Mouse (Mus musculus): ENCODE measurements around the gene Vwc2. TPM values are rescaled to one million over a fixed set of nuclear protein-coding genes. Genes with fewer than 3 reads are reported as not detected.
A peak's percentile ranks its signal among the peaks of the same experiment; 100 is the strongest.

Vwc2 gene
- total RNA-seq, 1 experiment from 2014 or later = 0.05 TPM

DNA sequence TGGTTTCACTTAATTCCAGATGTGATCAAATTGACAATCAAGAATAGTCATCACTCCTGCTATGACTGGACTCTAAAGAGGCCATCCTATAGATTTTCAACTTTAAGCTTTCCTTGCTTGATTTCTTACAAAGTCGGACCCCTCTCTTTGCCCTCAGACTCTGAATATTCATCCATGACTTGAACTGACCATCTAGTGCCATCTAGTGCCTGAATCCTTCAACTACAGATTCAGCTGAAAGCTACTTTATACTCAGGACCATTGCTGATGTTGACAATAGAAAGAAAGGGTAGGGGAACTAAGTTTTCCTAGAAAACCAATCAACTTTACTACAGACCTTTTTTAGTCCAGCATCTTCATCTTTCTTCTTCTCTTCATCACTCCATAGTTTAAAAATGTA, 109.1 kb downstream of the Vwc2 start:
- ATAC-seq (replicated peaks; ENCODE audit: low read depth, poor library complexity, severe bottlenecking) = peak; percentile 80; the same call in 1 of the 2 replicates

DNA sequence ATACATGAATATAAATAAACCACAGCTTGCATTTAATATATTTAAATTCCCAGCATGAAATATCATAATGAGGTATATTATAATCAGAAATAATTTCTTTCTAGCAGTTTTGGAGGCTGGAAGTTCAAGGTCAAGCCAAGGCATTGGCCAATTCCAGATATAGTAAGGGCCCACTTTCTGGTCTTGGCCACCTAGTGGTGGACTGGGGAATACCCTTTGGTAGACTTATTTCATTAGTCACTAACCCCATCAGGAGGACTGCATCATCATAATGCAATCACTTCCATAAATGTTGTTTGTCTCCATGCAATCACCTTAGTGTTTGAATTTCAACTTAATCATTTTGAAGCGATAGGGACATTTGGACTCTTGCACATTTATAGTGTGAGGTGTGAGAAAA, 125.3 kb downstream of the Vwc2 start:
- peak; percentile 68; the same call in 1 of the 2 replicates for ATAC-seq (replicated peaks; ENCODE audit: low read depth, poor library complexity, severe bottlenecking)

DNA sequence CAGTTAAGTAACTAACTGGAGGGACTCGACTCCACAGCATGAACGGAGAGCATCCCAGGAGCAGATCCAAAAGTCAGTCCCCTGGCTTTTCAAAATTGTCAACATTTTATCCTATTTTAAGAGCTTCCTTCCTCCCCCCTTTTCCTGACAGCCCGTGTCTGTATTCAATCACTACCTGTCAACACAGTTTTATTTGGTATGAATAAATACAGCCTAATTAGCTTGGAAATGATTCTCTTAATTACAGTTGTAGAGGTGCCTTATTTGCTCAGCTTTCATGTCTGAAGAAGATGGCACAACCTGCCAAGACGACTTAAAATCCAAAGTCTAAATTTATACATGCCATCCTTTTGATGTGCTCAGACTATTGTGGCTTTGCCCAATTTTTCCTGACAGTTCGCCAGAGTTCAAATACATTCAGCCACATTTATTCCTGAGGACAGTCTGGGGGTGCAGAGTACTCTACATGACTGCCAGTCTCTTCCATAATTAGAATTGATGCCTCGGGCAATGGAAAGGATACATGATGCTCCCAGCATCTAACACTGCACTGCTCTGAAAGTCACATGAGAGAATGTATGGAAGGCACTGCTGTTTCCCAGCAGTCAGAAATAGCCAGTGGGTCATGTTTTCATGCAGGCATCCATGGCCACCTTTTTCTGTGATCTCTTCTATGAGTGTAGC, 128.8 kb downstream of the Vwc2 start:
- ATAC-seq (replicated peaks; ENCODE audit: low read depth, poor library complexity, severe bottlenecking) = no peak

DNA sequence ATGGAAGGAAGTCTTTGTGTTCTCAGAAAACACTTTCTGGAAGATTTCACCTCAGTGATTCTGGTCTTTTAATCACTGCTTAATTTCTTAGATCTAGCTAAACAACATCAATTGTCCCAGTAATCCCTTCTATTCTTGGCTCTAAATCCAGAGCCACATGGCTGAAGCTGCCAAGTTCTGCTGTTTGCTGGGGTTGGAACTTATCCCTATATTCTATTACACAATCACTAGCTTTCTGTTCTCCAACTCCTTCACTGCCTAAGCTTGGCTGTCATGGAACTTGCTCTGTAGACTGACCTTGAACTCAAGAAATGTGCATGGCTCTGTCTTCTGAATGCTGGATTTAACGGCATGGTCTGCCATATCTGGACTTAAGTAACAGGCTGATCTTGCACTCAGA, 143.3 kb downstream of the Vwc2 start:
- no peak for ATAC-seq (replicated peaks; ENCODE audit: low read depth, poor library complexity, severe bottlenecking)

DNA sequence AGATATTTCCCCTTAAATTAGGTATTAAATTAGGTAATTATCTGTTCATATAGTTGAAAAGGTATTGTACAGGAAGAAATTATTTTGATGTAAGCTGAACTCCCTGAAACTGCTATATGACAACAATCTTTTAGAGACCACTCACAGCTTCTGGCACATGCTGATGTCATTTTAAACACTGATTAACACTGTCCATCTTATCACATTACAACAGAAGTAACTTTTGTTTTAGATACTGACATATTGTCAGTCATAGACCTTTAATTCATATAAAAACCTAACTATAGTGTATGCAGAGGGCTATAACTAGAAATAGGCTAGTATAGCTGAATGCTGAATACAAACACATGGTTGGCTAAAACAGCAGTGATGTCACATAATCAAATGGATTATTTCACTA, 166.1 kb downstream of the Vwc2 start:
- no peak for ATAC-seq (replicated peaks; ENCODE audit: low read depth, poor library complexity, severe bottlenecking)

DNA sequence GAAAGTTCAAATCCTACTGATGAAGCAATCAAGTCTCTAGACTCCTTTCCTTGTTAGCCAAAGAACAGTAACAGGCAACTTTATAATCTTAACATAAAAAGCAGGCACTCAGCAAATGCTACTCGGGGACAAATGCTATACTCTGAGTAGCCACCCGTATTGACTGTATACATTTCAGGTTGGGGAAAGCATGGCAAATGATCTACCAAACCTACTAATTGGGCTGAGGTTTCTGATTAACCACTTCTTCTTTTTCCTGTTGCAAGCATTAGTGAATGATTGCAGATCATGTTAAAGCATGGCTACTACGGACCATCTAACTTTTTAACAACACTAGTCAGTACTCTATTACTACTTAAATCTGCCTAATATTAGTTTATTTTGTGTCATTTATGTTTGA, 169.5 kb downstream of the Vwc2 start:
- no peak for ATAC-seq (replicated peaks; ENCODE audit: low read depth, poor library complexity, severe bottlenecking)

Data from common myeloid progenitor, adult 5-6 weeks (primary cell).